Mouse (Mus musculus): ENCODE data around the gene Smco4.

GRCm38 (mm10) chr9:15450921-15451320, 42.3 kb upstream of the Smco4 start:
- TF ChIP-seq POLR2A (IDR thresholded peaks at IDR 0.05; ENCODE audit: borderline replicate concordance, extremely low read depth, low read depth, low read length) = no peak
- no peak for TF ChIP-seq CTCF (IDR thresholded peaks at IDR 0.05; ENCODE audit: insufficient read depth, low read length)

Data from lung, adult 2 months (tissue).